Mouse (Mus musculus): Measurements from ENCODE around the gene Mark1.

Mark1 gene

DNA sequence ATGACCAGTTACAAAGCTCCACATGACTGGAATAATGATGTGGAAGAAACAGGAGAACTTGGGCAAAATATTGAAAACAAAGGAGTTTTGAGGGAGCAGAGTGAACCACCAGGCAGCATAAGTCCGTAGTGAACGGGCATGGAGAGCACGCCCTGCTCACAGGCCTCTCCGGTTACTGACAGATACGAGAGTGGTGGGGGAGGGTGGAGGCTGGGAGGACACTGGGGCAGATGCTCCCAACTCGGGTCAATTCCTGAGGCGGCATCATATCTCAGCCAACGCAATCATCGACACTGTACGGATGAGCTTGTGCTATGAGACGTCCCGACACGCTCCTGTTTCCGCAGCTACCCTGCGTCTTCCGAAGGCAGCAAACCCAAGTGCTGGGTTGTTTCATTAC is 102.0 kb downstream of the Mark1 start:
- no peak for DNase-seq (ENCODE audit: extremely low read depth, insufficient read length, low spot score)

GRCm38 (mm10) chr1:184891998-184892397 is 107.4 kb downstream of the Mark1 start:
- no peak for DNase-seq (ENCODE audit: extremely low read depth, insufficient read length, low spot score)

GRCm38 (mm10) chr1:184889454-184889853 is 109.9 kb downstream of the Mark1 start:
- no peak for DNase-seq (ENCODE audit: extremely low read depth, insufficient read length, low spot score)

DNA sequence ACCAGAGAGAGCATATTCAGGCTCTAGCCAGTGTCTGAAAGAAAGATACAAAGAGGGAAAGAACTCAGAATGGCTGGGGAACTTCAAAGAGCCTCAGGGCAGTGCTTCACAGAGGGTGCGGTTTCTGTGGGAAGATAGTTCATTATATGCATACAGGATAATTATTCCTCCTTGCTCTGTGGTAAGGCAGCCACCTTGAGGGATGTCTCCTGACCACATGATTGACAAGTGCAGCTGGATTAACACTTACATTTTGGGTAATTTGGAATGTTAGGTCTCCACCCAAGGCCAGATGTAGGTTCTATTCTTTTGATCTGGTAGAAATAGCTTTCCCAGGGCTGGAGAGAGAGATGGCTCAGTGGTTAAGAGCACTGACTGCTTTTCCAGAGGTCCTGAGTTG is 113.2 kb downstream of the Mark1 start:
- DNase-seq (ENCODE audit: extremely low read depth, insufficient read length, low spot score), result no peak

DNA sequence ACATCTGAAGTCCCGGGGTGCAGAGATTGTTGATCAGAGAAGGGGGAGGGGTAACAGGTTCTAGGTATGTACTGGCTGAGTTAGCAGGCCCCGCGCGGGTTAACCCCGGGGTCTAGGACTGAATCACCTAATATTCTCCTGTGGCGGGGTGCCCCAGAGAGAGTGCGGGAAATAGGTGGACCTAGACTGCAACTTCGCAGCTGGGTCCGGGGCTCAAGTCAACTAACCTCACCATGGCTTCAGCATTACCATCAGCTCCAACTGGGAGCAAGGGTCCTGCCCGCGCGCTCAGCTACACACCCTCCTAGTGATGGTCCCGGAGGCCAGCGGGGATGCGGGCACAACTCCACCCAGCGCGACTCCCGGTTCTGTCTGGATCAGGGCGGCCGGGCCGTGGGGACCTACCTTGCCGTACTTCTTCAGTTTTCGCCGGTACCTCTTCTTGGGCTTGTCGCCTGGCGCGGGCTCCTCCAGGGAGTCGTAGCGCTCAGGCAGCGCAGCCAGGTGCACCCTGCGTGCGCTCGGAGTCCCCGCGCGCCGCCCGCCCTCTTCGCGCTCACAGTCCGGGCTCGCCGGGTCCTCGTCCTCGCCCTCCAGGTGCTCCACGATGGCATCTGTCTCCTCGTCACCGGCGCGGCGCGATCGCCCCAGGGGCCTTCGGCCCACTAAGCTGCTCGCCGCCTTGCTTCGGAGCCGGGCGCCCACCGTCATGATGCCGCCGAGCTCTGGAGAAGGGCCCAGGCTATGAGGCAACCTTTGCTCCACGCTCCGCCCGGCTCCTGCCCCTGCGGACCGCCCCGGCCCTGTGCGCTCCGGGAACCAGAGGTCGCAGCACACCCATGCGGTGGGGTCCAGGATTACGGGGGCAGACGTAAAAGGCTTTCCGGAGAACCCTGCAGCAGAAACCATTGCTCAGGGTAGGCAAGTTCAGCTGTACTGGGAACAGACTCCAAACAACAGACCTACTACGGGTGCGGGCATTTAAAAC is 116.8 kb downstream of the Mark1 start, which contains the start of gene C130074G19Rik:
TSS of gene C130074G19Rik (minus strand) at position 938 of the 988 bp plus-strand sequence.
- DNase-seq (ENCODE audit: extremely low read depth, insufficient read length, low spot score), result no peak

DNA sequence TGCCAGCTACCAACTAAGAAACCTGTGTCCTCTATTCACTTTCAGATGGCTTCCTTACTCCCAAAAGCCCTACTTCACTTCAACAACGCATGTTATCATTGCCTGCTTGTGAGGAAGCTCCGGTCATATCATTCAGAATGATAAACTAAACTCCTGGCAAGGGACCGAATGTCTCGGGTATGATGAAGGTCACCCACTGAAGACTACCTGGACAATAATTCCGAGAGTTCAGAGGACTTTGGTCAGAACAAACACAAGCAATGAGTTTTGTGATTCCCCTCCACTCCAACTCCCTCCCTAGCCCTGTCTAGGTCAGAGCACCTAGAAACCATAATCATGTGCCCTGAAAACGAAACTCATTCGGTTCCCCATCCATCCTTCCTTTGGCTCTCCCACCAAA is 117.5 kb downstream of the Mark1 start:
- DNase-seq (ENCODE audit: extremely low read depth, insufficient read length, low spot score), result no peak

DNA sequence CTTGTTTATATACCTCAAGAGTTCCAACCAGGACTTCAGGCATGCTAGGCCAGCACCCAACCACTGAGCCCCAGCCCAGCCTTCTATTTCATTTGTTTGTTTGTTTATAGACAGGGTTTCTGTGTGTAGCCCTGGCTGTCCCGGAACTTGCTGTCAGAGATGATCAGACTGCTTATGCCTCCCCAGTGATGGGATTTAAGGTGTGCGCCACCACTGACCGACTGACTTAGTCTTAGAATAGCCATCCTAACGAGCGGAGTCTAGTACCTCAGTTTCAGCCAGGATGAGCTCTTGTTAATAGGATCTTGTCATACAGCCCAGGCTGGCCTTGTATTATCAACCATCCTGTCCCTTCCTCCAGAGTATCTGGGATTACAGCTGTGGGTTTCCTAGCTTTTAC is 118.2 kb downstream of the Mark1 start:
- no peak for DNase-seq (ENCODE audit: extremely low read depth, insufficient read length, low spot score)

GRCm38 (mm10) chr1:184878860-184879259 is 120.5 kb downstream of the Mark1 start:
- DNase-seq (ENCODE audit: extremely low read depth, insufficient read length, low spot score), result no peak

GRCm38 (mm10) chr1:184877306-184877705 is 122.1 kb downstream of the Mark1 start:
- DNase-seq (ENCODE audit: extremely low read depth, insufficient read length, low spot score), result no peak

GRCm38 (mm10) chr1:184873910-184874309 is 125.5 kb downstream of the Mark1 start:
- DNase-seq (ENCODE audit: extremely low read depth, insufficient read length, low spot score), result no peak

GRCm38 (mm10) chr1:184872069-184872819 is 127.1 kb downstream of the Mark1 start:
- DNase-seq (ENCODE audit: extremely low read depth, insufficient read length, low spot score), result no peak

DNA sequence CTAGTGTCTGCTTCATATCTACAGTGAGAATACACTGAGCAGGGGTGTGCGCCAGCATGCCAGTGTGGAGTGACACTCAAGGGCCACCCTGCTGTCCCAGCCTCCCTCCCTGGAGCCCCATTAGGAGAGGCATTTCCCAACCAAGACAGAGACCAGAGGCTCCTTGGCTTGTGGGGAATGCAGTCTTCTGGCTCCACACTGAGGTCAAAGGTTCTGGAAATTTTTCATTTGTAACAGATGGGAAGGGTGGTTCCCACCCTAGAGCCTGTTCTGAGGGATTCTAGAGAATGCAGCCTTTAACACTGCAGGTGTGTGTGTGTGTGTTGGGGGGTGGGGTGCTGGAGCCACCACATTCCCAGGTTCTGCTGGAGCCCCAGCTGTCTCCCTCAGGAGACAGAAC is 127.9 kb downstream of the Mark1 start:
- no peak for DNase-seq (ENCODE audit: extremely low read depth, insufficient read length, low spot score)

- DNase-seq (ENCODE audit: extremely low read depth, insufficient read length, low spot score), result no peak
These were observed 128.6 kb downstream of the Mark1 start for GRCm38 (mm10) chr1:184870646-184871385.

GRCm38 (mm10) chr1:184869939-184870565 is 129.3 kb downstream of the Mark1 start:
- DNase-seq (ENCODE audit: extremely low read depth, insufficient read length, low spot score), result no peak

GRCm38 (mm10) chr1:184867640-184868120 is 131.7 kb downstream of the Mark1 start:
- no peak for DNase-seq (ENCODE audit: extremely low read depth, insufficient read length, low spot score)

DNA sequence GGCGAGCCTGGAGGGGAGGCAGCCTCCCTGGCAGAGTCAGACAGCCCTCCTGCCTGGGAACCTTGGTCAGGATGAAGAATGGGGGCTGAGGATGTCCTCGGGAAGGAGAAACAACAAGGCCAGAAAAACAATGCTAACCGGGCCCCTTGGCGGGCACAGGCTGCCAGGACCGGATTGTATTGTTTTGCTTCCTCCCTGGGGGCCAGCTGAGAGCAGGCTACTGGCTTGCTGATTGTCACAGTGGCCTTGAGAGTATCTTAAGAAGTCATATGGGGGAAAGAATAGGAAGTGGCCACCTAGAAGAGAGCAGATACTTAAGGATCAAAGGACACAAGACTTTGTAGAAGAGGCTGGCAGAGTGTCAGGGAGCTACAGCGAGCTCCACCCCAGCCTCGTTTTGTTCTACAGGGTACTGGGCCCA is 135.0 kb downstream of the Mark1 start:
- no peak for DNase-seq (ENCODE audit: extremely low read depth, insufficient read length, low spot score)

GRCm38 (mm10) chr1:184862636-184863035 is 136.7 kb downstream of the Mark1 start:
- DNase-seq (ENCODE audit: extremely low read depth, insufficient read length, low spot score), result no peak

- no peak for DNase-seq (ENCODE audit: extremely low read depth, insufficient read length, low spot score)
These were observed 137.8 kb downstream of the Mark1 start for GRCm38 (mm10) chr1:184861551-184861950.

GRCm38 (mm10) chr1:184860276-184860675 is 139.1 kb downstream of the Mark1 start:
- no peak for DNase-seq (ENCODE audit: extremely low read depth, insufficient read length, low spot score)

- no peak for DNase-seq (ENCODE audit: extremely low read depth, insufficient read length, low spot score)
These were observed 141.1 kb downstream of the Mark1 start for GRCm38 (mm10) chr1:184858253-184858652.

All from 3134 (cell line).